Mouse (Mus musculus) cortical plate, adult 2 months (tissue): Measurements from ENCODE around the gene Phf21b.

Experiments
- CTCF ChIP-seq: fragments of 200-500 bp; IDR thresholded peaks from 2 replicates; pipeline ENCODE4 v1.5.1; 2011; ENCODE audit warnings: mild to moderate bottlenecking, control low read depth, low read length; ENCODE audit not compliant: insufficient read depth; ENCODE audit errors: extremely low read depth
- POLR2A ChIP-seq: fragments of 200-500 bp; IDR thresholded peaks from 2 replicates; pipeline ENCODE4 v1.6.1; 2011; ENCODE audit warnings: mild to moderate bottlenecking, low read length, control low read depth; ENCODE audit not compliant: insufficient read depth; ENCODE audit errors: extremely low read depth

- TF ChIP-seq CTCF, result no peak
- TF ChIP-seq POLR2A, result no peak
These were observed 16.0 kb upstream of the Phf21b start for GRCm38 (mm10) chr15:84871802-84872201.
